Mouse (Mus musculus) E14TG2a.4 (cell line): ENCODE data around the gene Madd.

Source experiments
- CTCF ChIP-seq: conservative IDR thresholded peaks from 2 replicates; pipeline ENCODE4 v1.5.1; 2014; ENCODE audit warnings: low read length
- NANOG ChIP-seq: IDR thresholded peaks from 2 replicates; pipeline ENCODE4 v1.6.1; 2014; ENCODE audit warnings: borderline replicate concordance, low read length, mixed read lengths
- POU5F1 ChIP-seq: IDR thresholded peaks from 2 replicates; pipeline ENCODE4 v1.6.1; 2014; ENCODE audit warnings: low read length, borderline replicate concordance

DNA sequence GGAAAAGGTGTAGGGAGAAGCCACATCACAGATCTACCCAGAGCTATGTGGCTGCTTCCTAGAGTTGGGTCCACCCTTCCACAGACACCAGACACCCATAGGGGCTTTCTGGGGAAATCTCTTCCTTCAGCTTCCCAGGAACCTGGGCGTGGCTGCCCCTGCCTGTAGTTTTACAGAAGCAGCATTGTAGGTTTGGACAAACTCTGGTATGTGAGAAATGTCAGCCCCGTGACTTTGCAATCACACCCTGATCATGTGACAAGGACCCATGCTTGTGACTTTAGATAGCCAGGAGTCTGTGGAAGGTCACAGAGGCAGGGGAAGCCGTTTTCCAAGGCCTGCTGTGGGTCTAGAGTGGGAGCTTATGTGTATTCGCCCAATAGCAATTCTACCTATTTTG, 71.1 kb downstream of the Madd start:
- TF ChIP-seq CTCF (no peak), POU5F1 (no peak), NANOG (no peak)
